Mouse (Mus musculus) liver, embryonic 11.5 days (tissue): ENCODE results near the gene Casp2. TPM values are rescaled to one million over a fixed set of nuclear protein-coding genes. Genes with fewer than 3 reads are reported as not detected.

ENCODE experiments used
- ATAC-seq: fragments of 200-750 bp; cut with Nextera tagmentation; replicated peaks from 2 replicates; pipeline ENCODE4 v1.8.0; 2017; ENCODE audit warnings: moderate number of reproducible peaks, mild to moderate bottlenecking, moderate TSS enrichment, moderate library complexity; ENCODE audit not compliant: low FRiP score
- DNase-seq: peaks from one replicate; pipeline ENCODE4 v3.0.0-alpha.2; 2017; ENCODE audit warnings: low spot score
- H3K27ac ChIP-seq: fragments of 300-500 bp; sonication (generic); 2 replicates; pipeline ENCODE4 v1.5.1; 2014; ENCODE audit warnings: mild to moderate bottlenecking, low read depth, low read length, control low read depth
- H3K27me3 ChIP-seq: fragments of 300-500 bp; sonication (generic); replicated peaks from 2 replicates; pipeline ENCODE4 v1.6.1; 2014; ENCODE audit warnings: low read length, mixed read lengths; ENCODE audit not compliant: control insufficient read depth, insufficient read depth
- H3K36me3 ChIP-seq: fragments of 300-500 bp; sonication (generic); 2 replicates; pipeline ENCODE4 v1.6.1; 2014; ENCODE audit warnings: mild to moderate bottlenecking, low read length, moderate library complexity, mixed read lengths; ENCODE audit not compliant: control insufficient read depth, insufficient read depth
- H3K4me1 ChIP-seq: fragments of 300-500 bp; sonication (generic); replicated peaks from 2 replicates; pipeline ENCODE4 v1.6.1; 2014; ENCODE audit warnings: low read length, mixed read lengths; ENCODE audit not compliant: control insufficient read depth, insufficient read depth
- H3K4me2 ChIP-seq: fragments of 300-500 bp; sonication (generic); 2 replicates; pipeline ENCODE4 v1.6.1; 2014; ENCODE audit warnings: mild to moderate bottlenecking, control low read depth, moderate library complexity
- H3K4me3 ChIP-seq: fragments of 300-500 bp; sonication (generic); 2 replicates; pipeline ENCODE4 v1.5.1; 2014; ENCODE audit warnings: low read depth, low read length, control low read depth
- H3K9ac ChIP-seq: fragments of 300-500 bp; sonication (generic); 2 replicates; pipeline ENCODE4 v1.6.1; 2014; ENCODE audit warnings: low read depth, low read length, control low read depth
- H3K9me3 ChIP-seq: fragments of 300-500 bp; sonication (generic); 2 replicates; pipeline ENCODE4 v1.6.1; 2016; ENCODE audit warnings: low read length, inconsistent platforms, mixed read lengths; ENCODE audit not compliant: control insufficient read depth
- WGBS: fragments of 180-500 bp; shearing (Covaris S2); extraction: QIAGEN DNeasy Blood & Tissue Kit; methylation state at CpG from one replicate; pipeline ENCODE4 v1.1.7; 2014; 5-methylcytosine and 5-hydroxymethylcytosine counted together
- polyA plus RNA-seq: library from polyadenylated mRNA; unstranded; fragments of >200 nt; fragmentation: Nextera tagmentation; extraction: Ambion mirVana; gene quantifications from 2 replicates; pipeline ENCODE4 v1.2.1, GENCODE M21; 2014

Gene Casp2
- polyA plus RNA-seq, 1 experiment from 2014 or later = 44.5 TPM

DNA sequence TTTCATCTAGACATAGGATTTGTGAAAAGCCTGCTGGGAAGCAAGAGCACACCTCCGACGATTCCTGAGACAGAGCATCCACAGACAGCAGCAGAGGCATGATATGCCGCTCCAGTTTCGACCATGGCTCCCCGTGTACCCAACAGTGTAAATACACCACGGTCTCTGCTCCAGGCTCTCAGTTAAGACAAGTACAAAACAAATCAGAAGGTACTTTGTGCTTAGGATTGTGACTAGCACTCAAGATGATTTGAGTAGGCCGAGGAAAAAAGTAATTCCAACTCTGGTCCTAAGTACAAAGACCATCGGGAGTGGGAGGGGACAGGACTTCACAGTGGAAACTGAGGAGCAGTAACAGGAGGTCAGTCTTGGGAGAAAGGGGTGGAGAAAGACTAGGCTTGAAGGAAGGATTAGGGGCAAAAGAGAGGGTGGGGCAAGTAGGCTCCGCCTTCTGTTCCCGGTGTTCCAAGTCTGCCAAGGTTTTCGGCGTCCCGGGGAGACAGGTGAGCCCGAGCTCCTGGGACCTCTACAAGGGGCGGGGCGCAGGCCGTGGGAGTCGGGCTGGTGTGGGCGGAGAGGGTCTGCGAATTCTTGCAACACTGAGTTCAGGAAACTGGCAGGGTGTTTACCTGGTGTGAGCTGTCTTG, 3.1 kb upstream of the Casp2 start, which contains the start of gene Tmem139:
Gene Tmem139, plus strand, starts transcription at position 447 of the 647 bp plus-strand sequence.
- Histone ChIP-seq H3K9me3 (no peaks in the 10 kb centered on the region), H3K36me3 (no peaks in the 10 kb centered on the region), H3K9ac (no peak within 1 kb of the TSS), H3K4me1 (peaks cover 10% of the 10 kb centered on the region; the same call in 1 of the 2 replicates), H3K4me2 (peak within 1 kb of the TSS; percentile 49), H3K27ac (no peak within 1 kb of the TSS), H3K4me3 (peak within 1 kb of the TSS; percentile 12; the same call in 1 of the 2 replicates), H3K27me3 (no peaks in the 10 kb centered on the region)
- DNase-seq = no peak
- 29% methylated on average over 20 of the region's 20 CpGs for WGBS
- no peak for ATAC-seq

DNA sequence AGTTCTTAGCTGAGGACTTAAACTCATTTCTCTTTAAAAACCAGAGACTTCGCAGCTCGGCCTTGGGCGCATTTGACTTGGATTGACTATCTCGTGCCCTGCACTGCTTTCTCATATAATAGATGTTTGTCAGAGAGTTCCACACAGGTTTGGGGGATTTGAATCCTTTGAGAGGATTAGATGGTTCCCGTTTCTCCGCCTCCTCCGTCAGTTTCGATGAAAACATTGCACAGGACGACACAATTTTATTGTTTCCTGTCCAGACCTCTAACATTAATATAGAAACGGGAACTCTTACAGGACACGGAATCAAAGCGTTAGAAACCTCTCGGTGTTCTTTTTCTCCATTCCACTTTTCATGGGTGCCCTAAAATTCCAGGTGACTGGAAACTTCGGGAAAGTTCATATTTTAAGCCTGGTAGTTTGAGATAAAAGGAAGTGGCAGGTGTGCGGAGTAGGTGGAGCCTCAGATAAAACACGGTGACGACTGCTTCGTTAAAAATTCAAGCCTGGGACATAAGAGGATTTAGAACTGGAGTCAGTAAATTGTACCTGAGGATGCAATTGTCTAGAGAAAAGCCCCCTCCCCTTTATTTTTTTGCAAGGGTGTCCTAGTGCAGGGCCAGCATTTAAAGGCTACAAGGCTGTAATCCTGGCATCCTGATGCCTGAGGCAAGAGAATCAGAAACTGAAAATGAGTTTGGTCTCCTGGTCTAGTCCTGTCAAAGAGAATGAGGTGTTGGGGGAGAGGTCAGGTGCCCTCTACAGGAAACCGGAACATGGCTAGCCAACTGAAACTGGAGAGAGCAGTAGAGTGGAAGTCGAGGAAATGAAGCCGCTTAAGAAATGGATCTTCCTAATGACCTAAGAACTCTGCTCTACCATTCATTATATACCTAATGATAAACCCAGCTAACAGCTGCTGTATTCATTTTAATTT, 876 bp downstream of the Casp2 start:
- H3K4me2 ChIP-seq = peak overlapping the region; percentile 71
- peak overlapping the region; percentile 86 for H3K27ac ChIP-seq
- ATAC-seq (no peak), DNase-seq (no peak)
- H3K9me3 ChIP-seq = no peaks in the 10 kb centered on the region
- H3K4me3 ChIP-seq = peak overlapping the region; percentile 92
- WGBS = under 1% methylated on average over 21 of the region's 21 CpGs
- H3K36me3 ChIP-seq = peaks cover 26% of the 10 kb centered on the region
- peaks cover 10% of the 10 kb centered on the region; the same call in 1 of the 2 replicates for H3K4me1 ChIP-seq
- no peaks in the 10 kb centered on the region for H3K27me3 ChIP-seq
- H3K9ac ChIP-seq = peak overlapping the region; percentile 95

- ATAC-seq (no peak), DNase-seq (no peak)
- H3K36me3 ChIP-seq = peaks cover 49% of the 10 kb centered on the region
Observed at GRCm38 (mm10) chr6:42270817-42271216, 6.0 kb downstream of the Casp2 start.

DNA sequence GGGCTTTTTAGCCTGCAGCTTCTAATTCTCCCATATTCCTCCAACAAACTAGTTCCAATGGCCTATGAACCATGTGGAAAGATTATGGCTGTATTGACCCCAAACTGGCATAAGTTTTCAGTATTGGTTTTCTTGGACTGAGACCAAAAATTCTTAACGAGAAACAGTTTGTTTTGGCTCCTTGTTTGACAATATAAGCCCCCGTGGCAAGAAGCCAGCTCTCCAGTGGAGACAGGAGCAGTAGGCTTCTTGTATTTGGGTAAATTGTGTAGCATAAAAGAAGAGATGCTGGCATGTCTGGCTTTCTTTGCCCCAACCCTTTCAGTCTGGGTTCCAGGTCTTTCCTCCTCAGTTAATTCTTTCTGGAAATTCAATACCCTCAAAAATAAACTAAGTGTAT, 11.4 kb downstream of the Casp2 start:
- H3K36me3 ChIP-seq = peaks cover 46% of the 10 kb centered on the region
- no peaks in the 10 kb centered on the region for H3K4me1 ChIP-seq
- H3K4me3 ChIP-seq = no peak overlapping the region
- no peaks in the 10 kb centered on the region for H3K9me3 ChIP-seq
- ATAC-seq (no peak), DNase-seq (no peak)
- no peaks in the 10 kb centered on the region for H3K27me3 ChIP-seq
- no peak overlapping the region for H3K9ac ChIP-seq
- H3K27ac ChIP-seq = no peak overlapping the region
- no peak overlapping the region for H3K4me2 ChIP-seq
- WGBS = 86% methylated on average over 2 of the region's 2 CpGs

More at GRCm38 (mm10) chr6:42270817-42271216, 6.0 kb downstream of the Casp2 start:
- Histone ChIP-seq H3K4me3 (no peak overlapping the region), H3K27ac (no peak overlapping the region), H3K4me1 (0 out of 2 replicates have a peak, but pooled peaks cover 2% of the 10 kb centered on the region), H3K9me3 (no peaks in the 10 kb centered on the region), H3K27me3 (no peaks in the 10 kb centered on the region), H3K9ac (no peak overlapping the region), H3K4me2 (no peak overlapping the region)

GRCm38 (mm10) chr6:42282865-42283528, 18.2 kb downstream of the Casp2 start:
- H3K36me3 ChIP-seq = peaks cover 26% of the 10 kb centered on the region
- WGBS = 59% methylated on average over 5 of the region's 5 CpGs
- H3K4me1 ChIP-seq = no peaks in the 10 kb centered on the region

GRCm38 (mm10) chr6:42286448-42286847, 21.7 kb downstream of the Casp2 start, which contains the start of gene Clcn1:
Gene Clcn1 (plus strand): TSS chr6:42286685.
- Histone ChIP-seq H3K9me3 (no peaks in the 10 kb centered on the region), H3K27ac (no peak within 1 kb of the TSS), H3K4me1 (no peaks in the 10 kb centered on the region), H3K9ac (no peak within 1 kb of the TSS), H3K4me3 (no peak within 1 kb of the TSS), H3K4me2 (no peak within 1 kb of the TSS), H3K27me3 (no peaks in the 10 kb centered on the region), H3K36me3 (peaks cover 9% of the 10 kb centered on the region)
- no peak for ATAC-seq
- WGBS = 74% methylated on average over 5 of the region's 5 CpGs
- DNase-seq = no peak

More at GRCm38 (mm10) chr6:42282865-42283528, 18.2 kb downstream of the Casp2 start:
- Histone ChIP-seq H3K27ac (no peak overlapping the region), H3K27me3 (no peaks in the 10 kb centered on the region), H3K9me3 (no peaks in the 10 kb centered on the region), H3K4me2 (no peak overlapping the region), H3K9ac (no peak overlapping the region), H3K4me3 (no peak overlapping the region)
- DNase-seq (peak; percentile 26), ATAC-seq (no peak)

DNA sequence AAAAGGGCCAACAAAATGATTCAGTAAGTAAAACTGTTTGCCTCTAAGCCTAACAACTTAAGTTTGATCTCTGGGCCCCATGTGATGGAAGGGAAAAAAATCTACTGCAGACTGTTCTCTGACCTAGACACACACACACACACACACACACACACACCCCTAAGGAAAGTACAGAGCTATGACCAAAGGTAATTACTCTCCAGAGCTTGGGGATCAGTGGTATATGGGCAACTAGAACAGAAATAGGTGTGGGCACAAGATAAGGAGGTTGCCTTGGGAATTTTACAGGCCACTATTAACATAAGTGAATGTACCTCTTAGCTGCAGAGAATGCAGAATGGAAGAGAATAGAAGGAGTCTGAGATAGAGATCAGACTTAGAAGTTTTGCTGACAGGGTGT, 22.8 kb downstream of the Casp2 start:
- ATAC-seq (no peak), DNase-seq (no peak)
- H3K36me3 ChIP-seq = no peaks in the 10 kb centered on the region; the same call in 1 of the 2 replicates
- no peak overlapping the region for H3K27ac ChIP-seq
- no peaks in the 10 kb centered on the region for H3K4me1 ChIP-seq
- H3K27me3 ChIP-seq = no peaks in the 10 kb centered on the region
- no peak overlapping the region for H3K4me2 ChIP-seq
- H3K9me3 ChIP-seq = no peaks in the 10 kb centered on the region
- no peak overlapping the region for H3K9ac ChIP-seq
- H3K4me3 ChIP-seq = no peak overlapping the region

DNA sequence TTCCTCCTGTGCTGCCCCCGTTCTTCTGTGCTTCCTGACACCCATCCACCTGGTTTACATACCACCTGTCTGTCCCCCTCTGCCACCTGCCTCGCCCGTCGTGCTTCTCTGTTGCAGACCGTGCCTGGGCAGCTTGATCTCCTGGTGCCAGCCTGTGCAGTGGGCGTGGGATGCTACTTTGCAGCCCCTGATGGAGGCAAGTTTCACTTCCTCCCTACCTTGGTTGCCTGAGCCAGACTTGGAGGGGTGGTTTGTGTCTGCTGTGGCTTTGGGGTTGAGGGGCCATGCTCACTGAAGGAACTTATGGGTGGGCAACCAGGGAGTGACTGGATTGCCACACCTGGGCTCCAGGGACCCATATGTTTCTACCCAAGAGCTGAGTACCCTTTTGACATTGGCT, 28.5 kb downstream of the Casp2 start:
- Histone ChIP-seq H3K27ac (no peak overlapping the region), H3K27me3 (no peaks in the 10 kb centered on the region), H3K4me3 (no peak overlapping the region), H3K9me3 (no peaks in the 10 kb centered on the region), H3K4me1 (no peaks in the 10 kb centered on the region), H3K9ac (no peak overlapping the region), H3K4me2 (no peak overlapping the region), H3K36me3 (no peaks in the 10 kb centered on the region)
- DNase-seq = no peak
- WGBS = 83% methylated on average over 6 of the region's 6 CpGs
- no peak; the same call in 1 of the 2 replicates for ATAC-seq
